Mouse (Mus musculus): ENCODE data around the gene Car5a.

- no peak for TF ChIP-seq POLR2A (IDR thresholded peaks at IDR 0.05; ENCODE audit: control insufficient read depth in 1 of 2, insufficient read depth in 1 of 2, low read depth in 1 of 2, low read length in 2 of 2, poor library complexity in 1 of 2)
- TF ChIP-seq GABPA (IDR thresholded peaks at IDR 0.05; ENCODE audit: low read depth, low read length) = no peak
- TF ChIP-seq TCF12 (IDR thresholded peaks at IDR 0.05; ENCODE audit: low read depth, low read length) = no peak
- no peak for TF ChIP-seq CTCF (IDR thresholded peaks at IDR 0.05 in 2 of 3, conservative IDR thresholded peaks at IDR 0.05 in 1 of 3; ENCODE audit: control insufficient read depth in 1 of 3, insufficient read depth in 1 of 3, low read depth in 2 of 3, low read length in 3 of 3, poor library complexity in 1 of 3, severe bottlenecking in 1 of 3)
- TF ChIP-seq HCFC1 (IDR thresholded peaks at IDR 0.05; ENCODE audit: low read depth, low read length) = no peak
- no peak for TF ChIP-seq MAX (IDR thresholded peaks at IDR 0.05; ENCODE audit: low read length)
- no peak for TF ChIP-seq RAD21 (IDR thresholded peaks at IDR 0.05; ENCODE audit: low read depth, low read length)
- TF ChIP-seq SMC3 (IDR thresholded peaks at IDR 0.05; ENCODE audit: low read depth, low read length) = no peak
- TF ChIP-seq TAL1 (IDR thresholded peaks at IDR 0.05; ENCODE audit: low read length) = no peak
Measured at GRCm38 (mm10) chr8:121897205-121897604, 47.5 kb downstream of the Car5a start.
